Mouse (Mus musculus) intestine, embryonic 16.5 days (tissue): ENCODE results near the gene Arl4c. TPM values are rescaled to one million over a fixed set of nuclear protein-coding genes. Genes with fewer than 3 reads are reported as not detected.

ENCODE experiments used
- ATAC-seq: fragments of 200-750 bp; cut with Nextera tagmentation; 2 replicates; pipeline ENCODE4 v1.8.0; 2017; ENCODE audit warnings: moderate TSS enrichment, moderate library complexity
- H3K27ac ChIP-seq: fragments of 300-500 bp; sonication (generic); 2 replicates; pipeline ENCODE4 v1.5.1; 2014; ENCODE audit warnings: mild to moderate bottlenecking, low read length
- H3K27me3 ChIP-seq: fragments of 300-500 bp; sonication (generic); replicated peaks from 2 replicates; pipeline ENCODE4 v1.6.1; 2014; ENCODE audit warnings: low read length, control low read depth, mixed read lengths; ENCODE audit not compliant: control insufficient read depth, insufficient read depth
- H3K36me3 ChIP-seq: fragments of 300-500 bp; sonication (generic); 2 replicates; pipeline ENCODE4 v1.6.1; 2014; ENCODE audit warnings: low read length, control low read depth; ENCODE audit not compliant: control insufficient read depth, insufficient read depth
- H3K4me1 ChIP-seq: fragments of 300-500 bp; sonication (generic); 2 replicates; pipeline ENCODE4 v1.6.1; 2014; ENCODE audit warnings: low read length, control low read depth, mixed read lengths; ENCODE audit not compliant: control insufficient read depth, insufficient read depth
- H3K4me2 ChIP-seq: fragments of 300-500 bp; sonication (generic); 2 replicates; pipeline ENCODE4 v1.6.1; 2014; ENCODE audit warnings: low read depth, low read length, control low read depth
- H3K4me3 ChIP-seq: fragments of 300-500 bp; sonication (generic); 2 replicates; pipeline ENCODE4 v1.5.1; 2014; ENCODE audit warnings: mild to moderate bottlenecking, low read length
- H3K9ac ChIP-seq: fragments of 300-500 bp; sonication (generic); 2 replicates; pipeline ENCODE4 v1.6.1; 2014; ENCODE audit warnings: low read depth, low read length
- H3K9me3 ChIP-seq: fragments of 300-500 bp; sonication (generic); 2 replicates; pipeline ENCODE4 v1.6.1; 2016; ENCODE audit warnings: low read length, control low read depth; ENCODE audit not compliant: control insufficient read depth
- WGBS: fragments of 180-500 bp; shearing (Covaris S2); extraction: QIAGEN DNeasy Blood & Tissue Kit; methylation state at CpG from one replicate; pipeline ENCODE4 v1.1.7; 2014; 5-methylcytosine and 5-hydroxymethylcytosine counted together
- polyA plus RNA-seq: library from polyadenylated mRNA; unstranded; fragments of >200 nt; fragmentation: Nextera tagmentation; extraction: Ambion mirVana; gene quantifications from 2 replicates; pipeline ENCODE4 v1.2.1, GENCODE M21; 2015

The Arl4c gene
- polyA plus RNA-seq, 1 experiment from 2014 or later: 3.5 TPM

- no peak for ATAC-seq
- no peak overlapping the region for H3K27ac ChIP-seq
- H3K9ac ChIP-seq: no peak overlapping the region
- H3K9me3 ChIP-seq: no peaks in the 10 kb centered on the region
- H3K4me1 ChIP-seq: no peaks in the 10 kb centered on the region
- H3K36me3 ChIP-seq: no peaks in the 10 kb centered on the region
- no peak overlapping the region for H3K4me3 ChIP-seq
- no peaks in the 10 kb centered on the region for H3K27me3 ChIP-seq
- 23% methylated on average over 7 of the region's 7 CpGs for WGBS
- H3K4me2 ChIP-seq: no peak overlapping the region
Observed at GRCm38 (mm10) chr1:88668353-88668752, 33.7 kb downstream of the Arl4c start.

- 69% methylated on average over 3 of the region's 3 CpGs for WGBS
- no peak overlapping the region for H3K4me2 ChIP-seq
- H3K27me3 ChIP-seq: no peaks in the 10 kb centered on the region
- no peaks in the 10 kb centered on the region for H3K36me3 ChIP-seq
- no peak overlapping the region for H3K27ac ChIP-seq
- H3K4me3 ChIP-seq: no peak overlapping the region
- H3K9ac ChIP-seq: no peak overlapping the region
- no peak for ATAC-seq
- H3K9me3 ChIP-seq: no peaks in the 10 kb centered on the region
- H3K4me1 ChIP-seq: no peaks in the 10 kb centered on the region
Observed at GRCm38 (mm10) chr1:88664623-88665022, 37.4 kb downstream of the Arl4c start.

- Histone ChIP-seq H3K9me3 (no peaks in the 10 kb centered on the region), H3K4me2 (no peak overlapping the region), H3K4me1 (no peaks in the 10 kb centered on the region), H3K4me3 (no peak overlapping the region), H3K36me3 (no peaks in the 10 kb centered on the region), H3K9ac (no peak overlapping the region), H3K27me3 (no peaks in the 10 kb centered on the region), H3K27ac (no peak overlapping the region)
- WGBS: 52% methylated on average over 5 of the region's 5 CpGs
- ATAC-seq: no peak
Observed at GRCm38 (mm10) chr1:88662736-88663135, 39.3 kb downstream of the Arl4c start.

GRCm38 (mm10) chr1:88661209-88661608 is 40.8 kb downstream of the Arl4c start:
- H3K4me2 ChIP-seq: no peak overlapping the region
- WGBS: 88% methylated on average over 3 of the region's 3 CpGs
- H3K36me3 ChIP-seq: no peaks in the 10 kb centered on the region
- no peaks in the 10 kb centered on the region for H3K4me1 ChIP-seq
- H3K9ac ChIP-seq: no peak overlapping the region
- ATAC-seq: no peak
- H3K27me3 ChIP-seq: no peaks in the 10 kb centered on the region
- no peak overlapping the region for H3K4me3 ChIP-seq
- H3K27ac ChIP-seq: no peak overlapping the region
- no peaks in the 10 kb centered on the region for H3K9me3 ChIP-seq

DNA sequence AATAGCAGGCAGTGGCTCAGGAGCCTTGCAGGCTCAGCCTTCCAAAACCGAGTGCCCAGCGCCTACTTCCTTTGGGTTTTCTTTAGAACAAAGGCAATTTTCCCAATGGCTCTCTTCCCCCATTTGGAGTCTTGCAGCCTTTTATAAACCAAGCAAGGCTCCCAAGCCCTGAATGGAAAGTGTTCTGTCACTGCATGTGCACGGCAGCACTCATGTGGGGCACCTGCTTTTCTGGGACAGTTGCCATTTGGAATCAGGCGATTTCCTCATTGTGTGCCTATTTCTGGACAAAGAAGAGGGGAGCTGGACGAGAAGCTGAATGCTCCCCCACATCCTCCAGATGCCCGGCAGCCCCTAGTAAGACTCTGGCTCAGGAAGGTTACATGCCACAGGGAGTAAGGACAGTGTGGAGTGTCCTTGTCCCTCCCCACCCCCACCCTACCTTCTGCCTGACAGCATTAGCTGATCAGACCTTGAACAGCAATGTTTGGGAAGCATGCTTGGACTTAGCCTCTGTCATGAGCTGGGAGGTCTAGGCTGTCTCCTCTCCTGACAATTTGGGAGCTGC is 43.6 kb downstream of the Arl4c start:
- no peak overlapping the region for H3K9ac ChIP-seq
- no peak overlapping the region for H3K27ac ChIP-seq
- H3K4me2 ChIP-seq: no peak overlapping the region
- H3K27me3 ChIP-seq: no peaks in the 10 kb centered on the region
- no peak for ATAC-seq
- no peaks in the 10 kb centered on the region for H3K9me3 ChIP-seq
- 67% methylated on average over 6 of the region's 6 CpGs for WGBS
- H3K4me1 ChIP-seq: no peaks in the 10 kb centered on the region
- H3K36me3 ChIP-seq: no peaks in the 10 kb centered on the region
- no peak overlapping the region for H3K4me3 ChIP-seq

- Histone ChIP-seq H3K4me2 (no peak overlapping the region), H3K9me3 (no peaks in the 10 kb centered on the region), H3K4me3 (no peak overlapping the region), H3K36me3 (no peaks in the 10 kb centered on the region), H3K9ac (no peak overlapping the region), H3K27ac (no peak overlapping the region), H3K27me3 (no peaks in the 10 kb centered on the region), H3K4me1 (no peaks in the 10 kb centered on the region)
- 79% methylated on average over 5 of the region's 5 CpGs for WGBS
- ATAC-seq: no peak
Observed at GRCm38 (mm10) chr1:88656096-88656480, 45.9 kb downstream of the Arl4c start.

DNA sequence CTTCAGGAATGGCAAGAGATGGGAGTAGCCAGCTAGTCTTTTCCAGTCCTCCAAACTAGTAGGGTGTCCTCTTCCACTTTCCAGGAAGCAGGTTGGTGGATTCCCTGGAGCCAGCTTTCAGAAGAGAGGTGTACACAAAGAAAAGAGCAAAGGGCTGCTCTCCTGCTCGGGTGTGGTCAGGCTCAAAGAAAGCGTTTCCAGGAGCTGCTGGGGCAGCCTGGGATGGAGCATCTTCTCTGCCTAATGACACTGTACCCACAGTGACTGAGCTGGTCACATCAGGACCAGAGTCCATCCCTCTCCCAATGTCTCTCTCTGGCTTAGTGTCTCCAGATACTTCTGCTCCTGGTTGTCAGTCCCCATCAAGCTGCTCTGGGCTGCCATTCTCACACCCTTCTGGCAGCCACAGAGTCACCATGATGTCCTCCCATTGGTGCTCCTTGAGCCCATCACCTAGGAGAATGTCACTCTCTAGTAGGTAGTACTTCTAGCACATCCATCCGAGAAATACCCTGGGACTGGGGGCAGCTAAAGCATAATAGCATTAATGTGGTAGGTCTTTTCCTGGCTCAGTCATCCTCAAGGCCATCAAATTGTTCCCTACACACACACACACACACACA is 46.4 kb downstream of the Arl4c start:
- WGBS: 61% methylated on average over 3 of the region's 3 CpGs
- Histone ChIP-seq H3K4me2 (no peak overlapping the region), H3K27ac (no peak overlapping the region), H3K36me3 (no peaks in the 10 kb centered on the region), H3K9ac (no peak overlapping the region), H3K4me3 (no peak overlapping the region), H3K9me3 (no peaks in the 10 kb centered on the region), H3K27me3 (no peaks in the 10 kb centered on the region), H3K4me1 (no peaks in the 10 kb centered on the region)
- ATAC-seq: no peak

DNA sequence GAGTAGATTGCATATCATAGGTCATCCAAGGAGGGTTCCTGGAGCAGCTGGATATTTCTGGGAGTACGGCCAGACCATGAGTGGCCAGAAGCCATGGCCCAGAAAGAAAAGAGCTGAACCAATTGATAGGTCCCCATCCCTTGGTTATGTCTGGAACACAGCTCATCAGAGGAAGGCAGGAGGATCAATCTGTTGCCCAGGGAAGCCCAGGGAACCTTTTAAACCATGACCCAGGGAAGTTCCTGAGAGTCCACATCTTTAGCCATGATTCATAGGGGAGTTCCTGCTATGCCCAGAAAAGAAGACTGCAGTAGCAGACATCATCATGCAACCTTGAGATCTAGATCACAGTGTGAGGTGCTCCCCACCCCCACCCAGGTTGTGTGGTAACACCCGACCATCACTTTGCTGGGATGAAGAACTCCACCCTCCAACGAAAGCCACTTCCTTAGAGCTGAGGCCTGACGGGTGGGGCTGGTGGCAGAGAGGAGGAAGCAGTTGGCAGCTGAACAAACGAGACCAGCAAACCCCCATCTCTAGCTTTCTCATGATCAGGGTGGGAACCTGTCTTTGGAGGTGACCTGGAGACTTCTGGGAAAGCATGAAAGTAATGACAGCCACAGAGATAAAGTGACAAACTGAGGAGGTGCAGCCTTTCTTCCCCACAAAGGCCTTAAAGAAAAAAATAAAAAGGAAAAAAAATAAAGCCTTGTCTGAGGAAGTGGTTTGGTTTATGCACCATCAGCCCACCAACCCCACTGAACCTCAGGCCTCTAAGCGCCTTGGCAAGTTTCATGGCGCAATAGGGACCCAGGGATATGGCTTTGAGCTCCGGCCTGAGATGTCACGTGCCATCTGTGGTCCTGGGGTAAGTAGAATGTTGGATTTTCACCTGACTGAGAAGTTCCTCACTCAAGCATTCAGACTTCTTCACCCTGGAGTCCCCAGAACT is 47.2 kb downstream of the Arl4c start:
- no peaks in the 10 kb centered on the region for H3K9me3 ChIP-seq
- WGBS: 75% methylated on average over 9 of the region's 9 CpGs
- H3K9ac ChIP-seq: no peak overlapping the region
- no peaks in the 10 kb centered on the region for H3K36me3 ChIP-seq
- H3K27ac ChIP-seq: no peak overlapping the region
- H3K4me1 ChIP-seq: no peaks in the 10 kb centered on the region
- no peak overlapping the region for H3K4me2 ChIP-seq
- H3K27me3 ChIP-seq: no peaks in the 10 kb centered on the region
- ATAC-seq: no peak
- no peak overlapping the region for H3K4me3 ChIP-seq

DNA sequence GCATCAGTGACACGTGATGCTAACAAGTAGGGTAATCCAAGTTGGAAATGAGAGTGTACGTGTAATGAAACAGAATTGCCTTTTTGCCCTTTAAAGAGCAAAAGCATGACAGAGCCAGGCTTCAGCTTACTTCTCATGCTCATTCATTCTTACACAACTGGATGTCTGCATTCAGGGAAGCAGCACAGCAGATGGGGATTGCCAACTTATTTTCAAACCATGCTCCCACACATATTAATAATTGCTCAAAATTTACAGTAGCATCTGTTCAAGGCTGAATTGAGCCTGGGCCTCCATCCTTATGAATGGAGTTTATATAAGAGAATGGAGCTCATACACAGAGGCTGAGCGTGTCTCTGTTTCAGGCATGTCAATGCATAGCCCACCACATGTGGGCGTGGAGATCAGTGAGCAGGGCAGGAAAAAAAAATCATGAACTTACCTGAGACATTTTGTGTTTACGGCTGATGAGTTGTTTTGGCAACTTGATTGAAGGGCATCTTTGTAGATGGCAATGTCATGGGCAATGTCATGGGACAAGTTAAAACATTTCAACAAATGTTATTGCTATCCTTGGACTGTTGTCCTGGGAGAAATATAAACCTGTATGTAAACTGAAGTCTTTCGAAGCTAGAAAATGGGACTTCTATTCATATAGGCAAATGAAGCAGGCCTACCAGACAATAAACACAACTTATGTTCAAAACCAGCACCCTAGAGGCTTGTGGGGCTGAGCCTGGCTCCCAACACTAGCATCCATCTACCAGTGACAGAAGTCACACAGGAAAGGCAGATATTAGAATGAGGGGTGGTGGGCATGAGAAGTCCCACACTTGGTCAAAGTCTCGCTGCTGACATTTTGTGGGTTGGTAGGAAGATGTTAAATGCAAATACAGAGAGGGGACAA is 48.2 kb downstream of the Arl4c start:
- no peak overlapping the region for H3K4me3 ChIP-seq
- no peaks in the 10 kb centered on the region for H3K36me3 ChIP-seq
- H3K4me2 ChIP-seq: no peak overlapping the region
- H3K9ac ChIP-seq: no peak overlapping the region
- H3K4me1 ChIP-seq: no peaks in the 10 kb centered on the region
- H3K9me3 ChIP-seq: no peaks in the 10 kb centered on the region
- no peak for ATAC-seq
- WGBS: 85% methylated on average over 7 of the region's 7 CpGs
- no peak overlapping the region for H3K27ac ChIP-seq
- no peaks in the 10 kb centered on the region for H3K27me3 ChIP-seq
